Mouse (Mus musculus): Measurements from ENCODE around the gene Gm10778. TPM values are rescaled to one million over a fixed set of nuclear protein-coding genes. Genes with fewer than 3 reads are reported as not detected.
"Not testable (repeated sequence)": the region's sequence is repeated elsewhere in the genome, so short reads cannot be mapped to it uniquely, and the experiment has no call there.

Gene Gm10778
- 0.56 TPM for polyA plus RNA-seq (2012; fragmentation: generic; extraction: Trizol)
- long read RNA-seq, experiment 1, full-length matches to known transcripts, result 2 of 2 reads
- long read RNA-seq, experiment 1, partial matches to known transcripts, result 0 of 2 reads
- long read RNA-seq, experiment 1, other reads (novel, unspliced or antisense), result 0 of 2 reads
- long read RNA-seq, experiment 2, full-length matches to known transcripts, result 7 of 13 reads
- long read RNA-seq, experiment 2, partial matches to known transcripts, result 0 of 13 reads
- long read RNA-seq, experiment 2, other reads (novel, unspliced or antisense), result 6 of 13 reads

DNA sequence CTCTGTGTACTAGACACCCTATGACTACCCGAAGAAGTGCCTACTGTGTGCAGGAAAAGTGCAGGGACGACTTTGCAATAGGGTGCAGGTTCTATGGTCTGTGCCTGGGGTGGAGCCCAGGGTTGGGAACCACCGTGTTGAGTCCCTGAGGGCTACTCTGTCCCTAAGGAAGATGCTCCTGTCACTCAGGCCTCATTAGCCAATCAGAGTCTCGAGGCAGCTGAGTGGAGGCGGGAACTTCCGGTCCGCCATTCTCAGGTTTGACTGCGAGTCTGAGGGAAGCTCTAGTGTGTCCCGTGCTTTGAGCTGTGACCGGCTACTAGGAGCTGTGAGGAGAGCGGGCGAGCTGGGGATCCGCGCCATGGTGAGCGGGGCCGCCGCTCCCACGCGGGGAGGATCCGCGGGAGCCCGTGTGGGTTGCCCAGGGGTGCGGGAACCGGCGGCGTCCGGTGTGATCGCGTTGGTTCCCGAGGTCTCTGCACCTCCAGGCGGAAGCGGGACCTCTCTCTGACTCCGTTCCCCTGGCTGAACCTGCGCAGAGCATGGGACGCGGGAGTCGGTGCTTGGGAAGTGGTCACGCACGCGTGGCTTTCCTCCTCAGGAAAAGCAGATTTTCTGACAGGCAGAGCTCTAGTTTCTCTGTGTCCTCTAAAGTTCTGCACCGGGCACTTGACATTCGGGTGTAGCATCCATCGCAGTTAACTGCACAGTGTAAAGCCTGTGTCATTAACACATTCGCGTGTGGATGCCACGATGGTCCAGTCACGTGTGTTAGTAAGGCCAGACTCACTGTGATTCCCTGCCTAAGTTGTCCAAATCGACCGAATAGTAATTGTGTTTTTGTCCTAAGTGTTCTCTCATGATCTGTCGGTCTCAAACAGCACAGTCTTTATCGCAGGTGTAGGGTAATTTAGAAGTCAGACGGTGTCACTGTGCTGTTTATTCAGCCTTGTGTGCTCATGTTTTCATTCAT lies at the start of gene Gm10778:
Gene Gm10778, plus strand, starts transcription at position 257 of the 973 bp plus-strand sequence.
- H3ac ChIP-seq (ENCODE audit: control insufficient read depth, insufficient read length, low read depth), result not testable (repeated sequence)
- H3K79me2 ChIP-seq (ENCODE audit: control insufficient read depth, insufficient read depth), result peaks cover 51% of the 10 kb centered on the region

DNA sequence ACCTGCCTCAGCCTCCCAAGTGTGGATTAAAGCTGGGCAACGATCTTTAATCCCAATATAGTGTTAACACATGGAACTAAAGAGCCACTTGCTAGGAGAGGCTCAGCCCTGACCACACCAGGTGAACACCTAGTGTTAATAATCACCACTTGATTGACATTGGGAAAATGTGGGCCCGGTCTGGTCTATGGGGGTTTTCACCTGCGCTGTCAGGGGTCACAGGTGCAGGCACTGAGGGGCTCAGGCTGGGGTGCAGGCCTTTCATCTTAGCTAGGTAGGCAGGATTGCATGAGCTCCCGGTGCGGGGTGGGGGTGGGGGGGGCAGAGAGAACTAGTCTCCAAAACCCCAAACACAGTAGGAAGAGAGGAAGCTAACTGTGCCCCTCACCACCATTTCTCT lies 49.2 kb upstream of the Gm10778 start:
- no peak for TF ChIP-seq USF1 (IDR thresholded peaks at IDR 0.05; ENCODE audit: low read depth)
- no peak for TF ChIP-seq FOSL1 (IDR thresholded peaks at IDR 0.05; ENCODE audit: insufficient read depth, low read length, poor library complexity, severe bottlenecking)
- no peak for TF ChIP-seq CTCF (IDR thresholded peaks at IDR 0.05; ENCODE audit: control insufficient read depth, insufficient read depth, insufficient read length)
- no peak for TF ChIP-seq MYOG (IDR thresholded peaks at IDR 0.05; ENCODE audit: control insufficient read depth, extremely low read depth, insufficient read length)
- TF ChIP-seq MAX (IDR thresholded peaks at IDR 0.05), result no peak
- no peak for TF ChIP-seq CEBPB (IDR thresholded peaks at IDR 0.05; ENCODE audit: low read depth)
- TF ChIP-seq MYOD1 (IDR thresholded peaks at IDR 0.05; ENCODE audit: control insufficient read depth, insufficient read length, low read depth), result no peak
- no peaks in the 10 kb centered on the region for H3K79me2 ChIP-seq (ENCODE audit: control insufficient read depth, insufficient read depth)
- H3K36me3 ChIP-seq (ENCODE audit: control insufficient read depth, insufficient read depth), result no peaks in the 10 kb centered on the region
- H3ac ChIP-seq (ENCODE audit: control insufficient read depth, insufficient read length, low read depth), result no peak overlapping the region
- no peaks in the 10 kb centered on the region for H3K79me3 ChIP-seq (ENCODE audit: low read depth)
- H3K27me3 ChIP-seq (ENCODE audit: control insufficient read depth, insufficient read depth, insufficient read length), result no peaks in the 10 kb centered on the region
- H3K4me3 ChIP-seq (ENCODE audit: insufficient read depth, poor library complexity, severe bottlenecking), result no peak overlapping the region

More for the DNA sequence above, at the start of gene Gm10778:
- peak within 1 kb of the TSS; percentile 40 for H3K4me3 ChIP-seq (ENCODE audit: insufficient read depth, poor library complexity, severe bottlenecking)
- H3K79me3 ChIP-seq (ENCODE audit: low read depth), result peaks cover 27% of the 10 kb centered on the region
- not testable (repeated sequence) for H3K27me3 ChIP-seq (ENCODE audit: control insufficient read depth, insufficient read depth, insufficient read length); H3K36me3 ChIP-seq (ENCODE audit: control insufficient read depth, insufficient read depth)

DNA sequence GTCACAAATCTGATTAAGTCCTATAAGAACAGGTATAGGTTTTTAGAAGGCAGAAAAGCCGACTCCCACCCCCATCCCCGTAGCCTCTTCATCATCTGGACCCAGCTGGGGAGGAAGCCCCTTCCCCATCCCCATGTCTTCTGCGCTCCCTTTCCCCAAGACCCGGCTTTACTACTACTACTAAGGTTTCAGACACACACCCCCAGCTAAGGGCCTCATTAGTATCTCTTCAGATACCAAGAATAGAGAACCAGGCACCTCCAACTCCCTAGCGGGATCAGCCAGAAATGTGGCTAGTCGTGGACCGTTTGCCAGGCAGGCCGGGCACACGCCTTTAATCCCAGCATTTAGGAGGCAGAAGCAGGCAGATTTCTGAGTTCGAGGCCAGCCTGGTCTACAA lies 48.8 kb upstream of the Gm10778 start:
- TF ChIP-seq FOSL1 (IDR thresholded peaks at IDR 0.05; ENCODE audit: insufficient read depth, low read length, poor library complexity, severe bottlenecking) (no peak), MYOD1 (IDR thresholded peaks at IDR 0.05; ENCODE audit: control insufficient read depth, insufficient read length, low read depth) (no peak), USF1 (IDR thresholded peaks at IDR 0.05; ENCODE audit: low read depth) (no peak), CEBPB (IDR thresholded peaks at IDR 0.05; ENCODE audit: low read depth) (no peak), CTCF (IDR thresholded peaks at IDR 0.05; ENCODE audit: control insufficient read depth, insufficient read depth, insufficient read length) (no peak), MAX (IDR thresholded peaks at IDR 0.05) (no peak), MYOG (IDR thresholded peaks at IDR 0.05; ENCODE audit: control insufficient read depth, extremely low read depth, insufficient read length) (no peak)
- H3K27me3 ChIP-seq (ENCODE audit: control insufficient read depth, insufficient read depth, insufficient read length), result no peaks in the 10 kb centered on the region
- no peaks in the 10 kb centered on the region for H3K79me3 ChIP-seq (ENCODE audit: low read depth)
- no peak overlapping the region for H3K4me3 ChIP-seq (ENCODE audit: insufficient read depth, poor library complexity, severe bottlenecking)
- H3ac ChIP-seq (ENCODE audit: control insufficient read depth, insufficient read length, low read depth), result no peak overlapping the region
- no peaks in the 10 kb centered on the region for H3K79me2 ChIP-seq (ENCODE audit: control insufficient read depth, insufficient read depth)
- H3K36me3 ChIP-seq (ENCODE audit: control insufficient read depth, insufficient read depth), result no peaks in the 10 kb centered on the region

DNA sequence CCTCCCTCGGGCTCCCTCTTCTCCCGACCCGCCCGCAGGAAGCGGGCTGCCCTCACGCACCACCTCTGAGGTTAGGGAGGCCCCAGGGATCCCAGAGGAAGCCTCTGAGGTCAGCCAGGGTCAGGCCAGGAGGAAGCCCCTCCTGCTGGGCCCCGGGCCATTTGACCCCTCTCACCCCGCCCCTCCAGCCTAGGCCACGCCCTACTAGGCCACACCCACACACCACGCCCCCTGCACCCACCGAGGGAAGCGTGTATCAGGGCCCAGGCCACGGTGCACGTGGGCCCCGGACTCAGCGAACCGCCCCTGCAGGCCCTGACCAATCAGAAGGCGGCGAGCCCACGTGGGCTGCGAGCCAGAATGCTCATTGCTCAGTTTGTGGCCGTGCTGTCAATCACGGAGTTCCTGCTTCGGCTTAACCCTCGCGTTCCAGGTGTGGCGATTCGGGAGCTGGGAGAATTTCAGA lies 48.1 kb upstream of the Gm10778 start, which contains the start of gene Tle6:
Gene Tle6, minus strand, starts transcription at position 336 of the 466 bp plus-strand sequence.
- H3K4me3 ChIP-seq (ENCODE audit: insufficient read depth, poor library complexity, severe bottlenecking), result no peak within 1 kb of the TSS
- H3K79me3 ChIP-seq (ENCODE audit: low read depth), result no peaks in the 10 kb centered on the region
- H3K36me3 ChIP-seq (ENCODE audit: control insufficient read depth, insufficient read depth), result no peaks in the 10 kb centered on the region
- no peaks in the 10 kb centered on the region for H3K79me2 ChIP-seq (ENCODE audit: control insufficient read depth, insufficient read depth)
- H3ac ChIP-seq (ENCODE audit: control insufficient read depth, insufficient read length, low read depth), result no peak within 1 kb of the TSS
- no peaks in the 10 kb centered on the region for H3K27me3 ChIP-seq (ENCODE audit: control insufficient read depth, insufficient read depth, insufficient read length)
- TF ChIP-seq USF1 (IDR thresholded peaks at IDR 0.05; ENCODE audit: low read depth) (peak; percentile 79), MYOD1 (IDR thresholded peaks at IDR 0.05; ENCODE audit: control insufficient read depth, insufficient read length, low read depth) (no peak)

DNA sequence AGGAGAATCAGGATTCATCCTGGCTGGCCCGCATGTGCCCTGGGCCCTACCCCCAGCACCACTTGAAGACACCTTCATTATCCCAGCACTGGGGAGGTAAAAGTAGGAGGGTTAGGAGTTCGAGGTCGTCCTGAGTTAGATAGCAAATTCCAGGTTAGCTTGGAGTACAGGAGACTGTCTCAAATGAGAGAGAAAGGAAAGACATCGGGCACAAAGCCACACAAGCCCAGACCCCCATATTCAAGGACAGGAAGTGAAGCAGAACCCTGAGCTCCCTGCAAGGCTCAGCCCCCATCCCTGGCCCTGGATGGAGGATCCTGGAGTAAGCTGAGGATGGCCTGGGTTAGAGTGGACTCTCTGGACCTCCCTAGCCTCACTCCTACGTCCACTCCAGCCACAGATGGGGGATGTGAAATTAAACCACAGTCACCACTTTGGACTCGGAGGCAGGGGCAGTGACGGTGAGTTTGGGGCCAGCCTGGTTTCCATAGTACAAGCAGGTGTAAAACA lies 47.4 kb upstream of the Gm10778 start:
- no peaks in the 10 kb centered on the region for H3K79me2 ChIP-seq (ENCODE audit: control insufficient read depth, insufficient read depth)
- no peak for TF ChIP-seq MYOD1 (IDR thresholded peaks at IDR 0.05; ENCODE audit: control insufficient read depth, insufficient read length, low read depth)
- no peak for TF ChIP-seq CTCF (IDR thresholded peaks at IDR 0.05; ENCODE audit: control insufficient read depth, insufficient read depth, insufficient read length)
- no peak for TF ChIP-seq FOSL1 (IDR thresholded peaks at IDR 0.05; ENCODE audit: insufficient read depth, low read length, poor library complexity, severe bottlenecking)
- TF ChIP-seq MAX (IDR thresholded peaks at IDR 0.05), result no peak
- TF ChIP-seq USF1 (IDR thresholded peaks at IDR 0.05; ENCODE audit: low read depth), result no peak
- no peak for TF ChIP-seq MYOG (IDR thresholded peaks at IDR 0.05; ENCODE audit: control insufficient read depth, extremely low read depth, insufficient read length)
- no peak for TF ChIP-seq CEBPB (IDR thresholded peaks at IDR 0.05; ENCODE audit: low read depth)
- H3K36me3 ChIP-seq (ENCODE audit: control insufficient read depth, insufficient read depth), result no peaks in the 10 kb centered on the region
- no peak overlapping the region for H3ac ChIP-seq (ENCODE audit: control insufficient read depth, insufficient read length, low read depth)
- H3K79me3 ChIP-seq (ENCODE audit: low read depth), result no peaks in the 10 kb centered on the region
- H3K4me3 ChIP-seq (ENCODE audit: insufficient read depth, poor library complexity, severe bottlenecking), result no peak overlapping the region
- H3K27me3 ChIP-seq (ENCODE audit: control insufficient read depth, insufficient read depth, insufficient read length), result no peaks in the 10 kb centered on the region
